Mouse (Mus musculus) heart, embryonic 16.5 days (tissue): ENCODE measurements at regions not wholly inside any gene's neighbourhood (a gene's known extent, or its start where the extent isn't known, plus 50 kb on each side); places are given as distances from the start of the nearest gene placed in this dataset.

Experiments
- ATAC-seq: fragments of 200-750 bp; cut with Nextera tagmentation; replicated peaks from 2 replicates; pipeline ENCODE4 v1.8.0; 2017; ENCODE audit warnings: moderate number of reproducible peaks; ENCODE audit not compliant: insufficient read depth, low FRiP score; ENCODE audit errors: extremely low read depth
- H3K27ac ChIP-seq: fragments of 300-500 bp; sonication (generic); 2 replicates; pipeline ENCODE4 v1.5.1; 2014; ENCODE audit warnings: mild to moderate bottlenecking, low read length, control low read depth, moderate library complexity
- H3K27me3 ChIP-seq: fragments of 300-500 bp; sonication (generic); 2 replicates; pipeline ENCODE4 v1.6.1; 2014; ENCODE audit warnings: low read length, mixed read lengths; ENCODE audit not compliant: control insufficient read depth, insufficient read depth
- H3K36me3 ChIP-seq: fragments of 300-500 bp; sonication (generic); 2 replicates; pipeline ENCODE4 v1.6.1; 2014; ENCODE audit not compliant: control insufficient read depth, insufficient read depth
- H3K4me1 ChIP-seq: fragments of 300-500 bp; sonication (generic); 2 replicates; pipeline ENCODE4 v1.6.1; 2014; ENCODE audit warnings: low read length, mixed read lengths; ENCODE audit not compliant: control insufficient read depth, insufficient read depth
- H3K4me2 ChIP-seq: fragments of 300-500 bp; sonication (generic); 2 replicates; pipeline ENCODE4 v1.6.1; 2014; ENCODE audit warnings: low read depth, mild to moderate bottlenecking, control low read depth, low read length
- H3K4me3 ChIP-seq: fragments of 300-500 bp; sonication (generic); 2 replicates; pipeline ENCODE4 v1.5.1; 2014; ENCODE audit warnings: mild to moderate bottlenecking, control low read depth, low read length
- H3K9ac ChIP-seq: fragments of 300-500 bp; sonication (generic); 2 replicates; pipeline ENCODE4 v1.6.1; 2014; ENCODE audit warnings: low read length, control low read depth
- H3K9me3 ChIP-seq: fragments of 300-500 bp; sonication (generic); replicated peaks from 2 replicates; pipeline ENCODE4 v1.6.1; 2016; ENCODE audit warnings: low read length; ENCODE audit not compliant: control insufficient read depth
- WGBS: fragments of 180-500 bp; shearing (Covaris S2); extraction: QIAGEN DNeasy Blood & Tissue Kit; methylation state at CpG from one replicate; pipeline ENCODE4 v1.1.7; 2014; 5-methylcytosine and 5-hydroxymethylcytosine counted together

GRCm38 (mm10) chr13:60071595-60071994, 105.6 kb downstream of the Gas1 start:
- no peaks in the 10 kb centered on the region for H3K36me3 ChIP-seq
- ATAC-seq, result no peak
- no peak overlapping the region for H3K27ac ChIP-seq
- no peak overlapping the region for H3K4me2 ChIP-seq
- no peaks in the 10 kb centered on the region for H3K9me3 ChIP-seq
- no peaks in the 10 kb centered on the region for H3K27me3 ChIP-seq
- H3K9ac ChIP-seq, result no peak overlapping the region
- H3K4me1 ChIP-seq, result peaks cover 2% of the 10 kb centered on the region; the same call in 1 of the 2 replicates
- WGBS, result 57% methylated on average over 9 of the region's 9 CpGs
- no peak overlapping the region for H3K4me3 ChIP-seq

- peaks cover 2% of the 10 kb centered on the region; the same call in 1 of the 2 replicates for H3K4me1 ChIP-seq
- H3K4me3 ChIP-seq, result no peak overlapping the region
- H3K4me2 ChIP-seq, result no peak overlapping the region
- WGBS, result 36% methylated on average over 9 of the region's 9 CpGs
- no peaks in the 10 kb centered on the region for H3K9me3 ChIP-seq
- no peaks in the 10 kb centered on the region for H3K36me3 ChIP-seq
- ATAC-seq, result no peak
- no peak overlapping the region for H3K9ac ChIP-seq
- no peaks in the 10 kb centered on the region for H3K27me3 ChIP-seq
- no peak overlapping the region for H3K27ac ChIP-seq
Observed at GRCm38 (mm10) chr13:60069196-60069595, 108.0 kb downstream of the Gas1 start.

GRCm38 (mm10) chr13:60067325-60067724, 109.8 kb downstream of the Gas1 start:
- H3K4me3 ChIP-seq, result no peak overlapping the region
- H3K9me3 ChIP-seq, result no peaks in the 10 kb centered on the region
- WGBS, result 87% methylated on average over 9 of the region's 9 CpGs
- no peak overlapping the region for H3K27ac ChIP-seq
- no peaks in the 10 kb centered on the region for H3K36me3 ChIP-seq
- H3K27me3 ChIP-seq, result no peaks in the 10 kb centered on the region
- peaks cover 2% of the 10 kb centered on the region; the same call in 1 of the 2 replicates for H3K4me1 ChIP-seq
- no peak overlapping the region for H3K4me2 ChIP-seq
- ATAC-seq, result no peak
- no peak overlapping the region for H3K9ac ChIP-seq

GRCm38 (mm10) chr13:60061589-60061988, 115.6 kb downstream of the Gas1 start:
- no peaks in the 10 kb centered on the region for H3K36me3 ChIP-seq
- no peak overlapping the region for H3K9ac ChIP-seq
- no peak overlapping the region for H3K4me2 ChIP-seq
- WGBS, result 71% methylated on average over 6 of the region's 6 CpGs
- H3K9me3 ChIP-seq, result no peaks in the 10 kb centered on the region
- no peak for ATAC-seq
- H3K4me3 ChIP-seq, result no peak overlapping the region
- no peaks in the 10 kb centered on the region for H3K27me3 ChIP-seq
- H3K27ac ChIP-seq, result no peak overlapping the region
- H3K4me1 ChIP-seq, result no peaks in the 10 kb centered on the region

- H3K27me3 ChIP-seq, result no peaks in the 10 kb centered on the region
Observed at GRCm38 (mm10) chr13:60057761-60058274, 119.3 kb downstream of the Gas1 start.

GRCm38 (mm10) chr13:60054531-60054930, 122.6 kb downstream of the Gas1 start:
- no peak for ATAC-seq
- H3K27ac ChIP-seq, result no peak overlapping the region
- H3K9me3 ChIP-seq, result no peaks in the 10 kb centered on the region
- no peak overlapping the region for H3K4me2 ChIP-seq
- H3K36me3 ChIP-seq, result no peaks in the 10 kb centered on the region
- no peak overlapping the region for H3K9ac ChIP-seq
- no peaks in the 10 kb centered on the region for H3K27me3 ChIP-seq
- 39% methylated on average over 3 of the region's 3 CpGs for WGBS
- no peak overlapping the region for H3K4me3 ChIP-seq
- no peaks in the 10 kb centered on the region for H3K4me1 ChIP-seq

More at GRCm38 (mm10) chr13:60057761-60058274, 119.3 kb downstream of the Gas1 start:
- Histone ChIP-seq H3K27ac (no peak overlapping the region), H3K4me1 (no peaks in the 10 kb centered on the region), H3K36me3 (no peaks in the 10 kb centered on the region), H3K4me3 (no peak overlapping the region), H3K9ac (no peak overlapping the region), H3K4me2 (no peak overlapping the region), H3K9me3 (no peaks in the 10 kb centered on the region)
- no peak for ATAC-seq
- WGBS, result 57% methylated on average over 13 of the region's 13 CpGs

- no peaks in the 10 kb centered on the region for H3K36me3 ChIP-seq
- no peak for ATAC-seq
- H3K9ac ChIP-seq, result no peak overlapping the region
- no peaks in the 10 kb centered on the region for H3K4me1 ChIP-seq
- no peak overlapping the region for H3K4me3 ChIP-seq
- no peak overlapping the region for H3K4me2 ChIP-seq
- H3K9me3 ChIP-seq, result no peaks in the 10 kb centered on the region
- H3K27ac ChIP-seq, result no peak overlapping the region
- no peaks in the 10 kb centered on the region for H3K27me3 ChIP-seq
- 51% methylated on average over 9 of the region's 9 CpGs for WGBS
Observed at GRCm38 (mm10) chr13:60054081-60054480, 123.1 kb downstream of the Gas1 start.

GRCm38 (mm10) chr13:60051866-60052265, 125.3 kb downstream of the Gas1 start:
- peaks cover 15% of the 10 kb centered on the region for H3K4me1 ChIP-seq
- H3K9ac ChIP-seq, result no peak overlapping the region
- no peak overlapping the region for H3K4me2 ChIP-seq
- no peak overlapping the region for H3K4me3 ChIP-seq
- no peak for ATAC-seq
- WGBS, result 50% methylated on average over 1 of the region's 1 CpGs
- H3K36me3 ChIP-seq, result no peaks in the 10 kb centered on the region
- no peaks in the 10 kb centered on the region for H3K27me3 ChIP-seq
- no peak overlapping the region for H3K27ac ChIP-seq
- H3K9me3 ChIP-seq, result no peaks in the 10 kb centered on the region

- no peaks in the 10 kb centered on the region for H3K27me3 ChIP-seq
- H3K4me1 ChIP-seq, result peaks cover 15% of the 10 kb centered on the region
- no peaks in the 10 kb centered on the region for H3K36me3 ChIP-seq
- no peak overlapping the region for H3K9ac ChIP-seq
- H3K27ac ChIP-seq, result no peak overlapping the region
- WGBS, result 67% methylated on average over 9 of the region's 9 CpGs
- ATAC-seq, result no peak
- no peak overlapping the region for H3K4me3 ChIP-seq
- H3K9me3 ChIP-seq, result no peaks in the 10 kb centered on the region
- H3K4me2 ChIP-seq, result no peak overlapping the region
Observed at GRCm38 (mm10) chr13:60050799-60051580, 126.2 kb downstream of the Gas1 start.
